Mouse (Mus musculus): ENCODE results near the gene Olfr961. TPM values are rescaled to one million over a fixed set of nuclear protein-coding genes. Genes with fewer than 3 reads are reported as not detected.

Olfr961 gene
- not detected for total RNA-seq (2021)

GRCm38 (mm10) chr9:39644785-39645184 lies at the start of gene Olfr961:
TSS of gene Olfr961 (plus strand) at chr9:39645085.
- intact Hi-C loops (cut with DNase I): no loop called here
- DNase-seq (ENCODE audit: low spot score): no peak

DNA sequence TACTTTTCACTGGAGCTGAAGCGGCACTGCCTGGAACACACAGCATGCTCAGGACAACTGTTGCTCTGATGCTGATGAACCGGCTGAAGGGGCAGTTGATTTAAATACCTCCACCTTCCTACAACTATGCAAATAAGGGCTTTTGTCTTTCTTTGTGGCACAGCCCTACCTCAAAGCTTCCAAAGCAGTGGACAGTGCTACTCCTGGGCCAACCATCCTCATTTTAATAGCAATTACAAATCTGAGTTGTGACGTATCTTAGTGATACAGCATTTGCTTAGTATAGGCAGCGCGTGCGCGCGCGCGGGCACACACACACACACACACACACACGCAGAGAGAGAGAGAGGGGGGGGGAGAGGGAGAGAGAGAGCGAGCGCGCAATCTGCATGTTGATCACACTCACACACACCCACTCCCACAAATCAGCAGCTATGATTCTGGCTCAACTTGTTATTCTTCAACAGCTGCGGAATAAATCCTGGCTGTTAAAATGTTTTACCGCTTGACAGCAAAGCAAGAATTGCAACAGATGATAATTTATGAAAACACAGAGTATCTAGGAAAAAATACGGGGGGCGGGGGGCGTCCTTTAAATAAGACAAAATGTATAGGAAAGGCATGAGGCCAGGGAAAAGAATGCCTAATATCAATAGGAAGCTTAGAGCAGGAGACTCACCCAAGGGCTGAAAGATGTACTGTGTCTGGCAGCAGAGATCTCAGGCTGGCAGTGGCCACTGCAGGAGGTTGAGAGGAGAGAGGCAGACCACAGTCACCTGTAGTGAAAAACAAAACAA lies 42.2 kb upstream of the Olfr961 start:
- intact Hi-C loops (cut with DNase I): no loop called here

DNA sequence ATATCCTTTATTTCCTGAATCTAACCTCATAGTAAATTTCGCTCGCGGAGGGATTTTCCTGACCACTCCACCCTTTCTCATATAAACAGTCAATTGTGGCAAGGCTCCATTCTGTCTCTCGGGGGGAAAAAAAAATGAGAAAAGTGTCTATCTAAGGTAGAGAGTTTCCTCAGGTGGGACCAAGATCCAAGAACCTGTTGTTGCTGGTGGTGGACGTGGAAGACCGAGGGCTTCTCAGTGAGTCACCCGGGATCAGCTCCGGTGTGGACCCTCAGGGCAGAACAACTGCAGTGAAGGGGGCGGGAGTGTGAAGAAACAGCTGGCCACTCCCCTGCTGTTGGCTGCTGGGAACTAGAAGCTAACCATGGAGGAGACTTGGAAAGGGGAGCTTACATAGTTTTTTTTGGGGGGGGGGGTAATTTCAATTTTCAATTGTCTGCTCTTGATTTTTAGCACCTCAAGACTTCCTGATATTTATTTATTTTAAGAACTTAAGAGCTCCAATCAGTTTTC lies 41.5 kb upstream of the Olfr961 start:
- intact Hi-C loops (cut with DNase I): no loop called here
- DNase-seq (ENCODE audit: low spot score): no peak

More for the DNA sequence above, 42.2 kb upstream of the Olfr961 start:
- no peak for DNase-seq (ENCODE audit: low spot score)

DNA sequence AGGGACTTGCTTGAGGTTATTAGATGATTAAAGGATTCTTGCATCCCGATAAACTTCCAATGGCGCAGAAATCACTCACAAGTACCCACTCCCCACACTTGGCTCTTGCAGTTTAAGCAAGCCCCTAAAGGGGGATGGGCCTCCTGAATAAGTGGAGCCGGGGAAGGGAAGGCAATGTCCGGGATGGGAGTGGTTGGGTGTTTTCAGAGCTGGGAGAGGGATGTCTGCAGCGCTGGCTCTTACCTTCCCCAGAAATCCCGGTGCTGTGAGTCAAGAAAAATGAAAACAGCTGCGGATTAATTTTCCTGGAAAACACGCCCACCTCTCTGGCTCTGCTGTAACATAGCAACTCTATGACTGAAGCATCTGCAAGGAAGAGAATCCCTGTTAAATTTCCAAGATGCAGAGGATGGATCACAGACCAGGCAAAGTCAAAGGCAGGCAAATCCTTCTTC lies 40.9 kb upstream of the Olfr961 start, which contains the start of gene AW551984:
TSS of gene AW551984 (minus strand) at position 405 of the 455 bp plus-strand sequence.
- intact Hi-C loops (cut with DNase I): no loop called here
- DNase-seq (ENCODE audit: low spot score): no peak

DNA sequence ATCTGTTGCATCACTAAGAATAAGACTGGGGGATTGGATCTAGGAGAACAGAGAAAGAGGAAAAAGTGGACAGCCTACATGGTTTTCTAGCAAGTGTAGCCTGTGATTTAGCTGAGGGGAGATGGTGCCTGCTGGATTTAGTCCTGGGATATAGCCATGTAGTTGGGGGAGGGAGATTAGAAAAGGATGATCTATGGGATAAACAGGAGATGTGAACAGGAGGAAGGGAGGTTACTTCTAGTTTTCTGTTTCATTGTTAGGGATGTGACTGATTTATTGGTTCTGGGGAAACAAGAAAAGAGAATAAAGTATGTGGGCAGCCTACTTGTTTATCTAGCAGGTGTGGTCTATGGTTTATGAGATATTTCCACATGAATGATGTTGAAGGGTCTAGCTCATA lies 36.4 kb upstream of the Olfr961 start:
- DNase-seq (ENCODE audit: low spot score): no peak
- intact Hi-C loops (cut with DNase I): no loop called here

GRCm38 (mm10) chr9:39610355-39610754 lies 34.5 kb upstream of the Olfr961 start, which contains the start of gene Olfr148:
TSS of gene Olfr148 (plus strand) at chr9:39610655.
- DNase-seq (ENCODE audit: low spot score): no peak
- intact Hi-C loops (cut with DNase I): no loop called here

- intact Hi-C loops (cut with DNase I): loop anchor here (1.0 kb wide), 1 partner anchor 103 kb away; no protein-coding TSS in a partner anchor
- DNase-seq (ENCODE audit: low spot score): no peak
Observed at GRCm38 (mm10) chr9:39611953-39612352, 32.9 kb upstream of the Olfr961 start.

- DNase-seq (ENCODE audit: low spot score): no peak
Observed at GRCm38 (mm10) chr9:39621073-39621472, 23.8 kb upstream of the Olfr961 start, which contains the start of gene Olfr960. TSS of gene Olfr960 (plus strand) at chr9:39621373.

GRCm38 (mm10) chr9:39623783-39624182 lies 21.1 kb upstream of the Olfr961 start:
- intact Hi-C loops (cut with DNase I): no loop called here
- no peak for DNase-seq (ENCODE audit: low spot score)

More at GRCm38 (mm10) chr9:39621073-39621472, 23.8 kb upstream of the Olfr961 start, which contains the start of gene Olfr960:
- intact Hi-C loops (cut with DNase I): no loop called here

DNA sequence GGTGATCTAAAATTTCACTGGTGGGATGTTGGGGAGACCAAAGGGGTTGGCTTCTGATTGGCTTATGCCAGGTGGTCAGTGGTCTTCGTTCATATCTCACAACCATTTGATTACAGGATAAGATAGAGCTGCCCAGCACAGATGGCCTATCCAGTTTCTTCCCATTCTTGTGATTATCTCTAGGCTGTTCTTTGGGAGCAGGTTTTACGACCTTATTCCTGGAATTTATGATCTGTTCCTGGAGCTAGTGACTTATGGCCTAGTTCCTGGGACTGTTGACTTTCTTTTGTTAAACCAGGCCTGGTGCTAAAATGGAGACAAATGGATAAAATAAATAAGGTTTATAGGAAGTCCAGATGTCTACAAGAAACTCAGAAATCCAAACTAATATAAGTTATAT lies 20.2 kb upstream of the Olfr961 start:
- intact Hi-C loops (cut with DNase I): no loop called here
- DNase-seq (ENCODE audit: low spot score): no peak

DNA sequence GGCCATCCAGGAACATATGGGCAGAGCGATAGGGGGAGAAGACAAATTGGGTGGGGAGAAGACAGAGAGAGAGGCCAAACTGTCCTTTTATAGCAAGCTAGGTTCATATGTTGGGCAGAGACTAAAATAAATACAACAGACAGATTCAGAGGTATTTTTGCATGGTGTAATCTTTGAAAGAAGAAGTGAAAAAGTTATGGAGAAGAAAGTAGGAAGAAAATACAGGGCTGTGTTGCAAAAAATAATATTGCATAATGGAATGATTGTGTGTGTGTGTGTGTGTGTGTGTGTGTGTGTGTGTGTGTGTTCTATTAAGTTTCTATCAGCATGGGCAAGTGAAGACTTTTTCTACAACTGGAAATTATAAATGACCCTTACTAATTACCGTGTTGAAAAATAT lies 15.8 kb upstream of the Olfr961 start:
- intact Hi-C loops (cut with DNase I): no loop called here
- no peak for DNase-seq (ENCODE audit: low spot score)

DNA sequence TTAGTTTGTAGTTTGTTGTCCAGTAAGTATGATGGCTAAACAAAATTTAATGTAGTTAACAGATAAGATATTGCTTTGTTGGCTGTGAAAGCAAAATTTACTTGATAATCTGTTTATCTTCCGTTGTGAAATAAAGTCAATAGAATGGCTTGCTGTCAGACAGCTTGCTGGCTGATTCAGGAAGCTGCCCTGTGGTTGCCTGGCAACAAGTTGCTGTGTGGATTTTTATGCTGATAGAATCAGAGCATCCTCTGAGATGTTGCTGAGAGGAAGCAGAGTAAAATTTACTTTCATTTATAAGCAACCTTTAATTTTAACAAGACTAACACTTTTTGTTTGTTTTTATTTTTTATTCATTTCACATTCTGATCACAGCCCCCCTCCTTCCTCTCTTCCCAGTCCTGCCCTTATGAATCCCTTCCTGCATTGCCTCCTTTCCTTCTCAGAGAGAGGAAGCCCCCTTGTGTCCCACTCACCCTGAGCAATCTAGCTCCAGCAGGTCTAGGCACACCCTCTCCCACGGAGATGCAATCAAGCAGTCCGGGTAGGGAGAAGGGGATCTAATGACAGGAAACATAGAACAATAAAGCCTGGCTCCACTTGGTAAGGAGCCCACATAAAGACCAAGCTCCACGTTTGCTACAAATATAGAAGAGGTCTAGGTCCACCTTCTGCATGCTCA lies 10.8 kb upstream of the Olfr961 start:
- intact Hi-C loops (cut with DNase I): no loop called here
- no peak for DNase-seq (ENCODE audit: low spot score)

DNA sequence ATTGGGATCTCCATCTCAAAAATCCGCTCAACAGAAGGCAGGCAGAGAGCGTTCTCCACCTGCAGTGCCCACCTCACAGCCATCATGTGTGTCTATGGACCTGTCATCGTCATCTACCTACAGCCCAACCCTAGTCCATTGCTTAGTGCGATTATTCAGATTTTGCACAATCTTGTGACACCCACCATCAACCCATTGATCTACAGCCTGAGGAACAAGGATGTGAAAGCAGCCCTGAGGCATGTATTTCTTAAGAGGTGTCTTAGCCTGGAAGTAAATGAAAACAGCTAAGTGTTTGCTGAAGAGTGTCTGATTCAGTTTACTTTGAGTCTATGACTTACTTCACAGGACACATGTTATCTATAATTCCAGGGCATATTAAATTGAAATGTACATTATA lies 2.5 kb downstream of the Olfr961 start:
- intact Hi-C loops (cut with DNase I): no loop called here
- DNase-seq (ENCODE audit: low spot score): no peak

DNA sequence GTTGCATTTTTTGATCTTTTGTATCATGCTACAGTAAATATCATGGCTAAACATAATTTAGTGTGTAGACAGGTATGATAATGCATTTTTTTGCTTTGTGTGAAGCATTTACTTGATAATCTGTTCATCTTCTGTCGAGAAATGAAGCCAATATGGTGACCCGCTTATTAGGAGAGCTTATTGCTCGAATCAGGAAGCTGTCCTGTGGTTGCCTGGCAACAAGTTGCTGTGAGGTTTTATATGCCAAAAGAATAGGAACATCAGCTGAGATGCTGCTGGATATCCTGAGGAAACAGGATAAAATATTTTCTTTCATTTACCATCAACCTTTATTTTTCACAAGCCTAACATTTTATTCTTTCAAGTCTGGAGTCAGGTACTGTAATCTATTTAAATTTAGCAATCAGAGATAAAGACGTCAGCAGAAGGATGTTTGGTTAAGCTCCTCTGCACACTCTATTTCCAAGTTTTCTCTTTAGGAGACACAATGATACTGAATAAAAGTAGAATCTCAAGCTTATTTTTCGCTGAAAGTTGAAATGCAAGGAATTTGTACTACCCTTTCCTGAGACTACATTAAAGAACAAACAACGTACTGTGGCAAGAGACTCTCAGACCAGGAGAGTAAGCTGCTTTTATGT lies 10.0 kb downstream of the Olfr961 start:
- intact Hi-C loops (cut with DNase I): no loop called here
- no peak for DNase-seq (ENCODE audit: low spot score)

- no peak for DNase-seq (ENCODE audit: low spot score)
- intact Hi-C loops (cut with DNase I): no loop called here
Observed at GRCm38 (mm10) chr9:39666905-39667304, 22.0 kb downstream of the Olfr961 start, which contains the start of gene Olfr963. TSS of gene Olfr963 (plus strand) at chr9:39667205.

DNA sequence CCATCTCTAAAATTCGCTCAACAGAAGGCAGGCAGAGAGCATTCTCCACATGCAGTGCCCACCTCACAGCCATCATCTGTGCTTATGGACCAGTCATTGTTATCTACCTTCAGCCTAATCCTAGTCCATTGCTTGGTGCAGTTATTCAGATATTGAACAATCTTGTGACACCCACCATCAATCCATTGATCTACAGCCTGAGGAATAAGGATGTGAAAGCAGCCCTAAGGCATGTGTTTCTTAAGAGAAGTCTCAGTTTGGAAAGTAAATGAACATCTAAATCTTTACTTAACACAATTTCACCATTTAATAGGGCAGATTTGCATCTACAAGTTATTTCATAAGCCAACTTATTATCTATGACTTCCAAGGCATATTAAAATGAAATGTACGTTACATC lies 24.8 kb downstream of the Olfr961 start:
- no peak for DNase-seq (ENCODE audit: low spot score)
- intact Hi-C loops (cut with DNase I): no loop called here

GRCm38 (mm10) chr9:39674820-39675219 lies 29.9 kb downstream of the Olfr961 start:
- DNase-seq (ENCODE audit: low spot score): no peak
- intact Hi-C loops (cut with DNase I): no loop called here

GRCm38 (mm10) chr9:39678557-39678956 lies 33.7 kb downstream of the Olfr961 start:
- intact Hi-C loops (cut with DNase I): no loop called here
- no peak for DNase-seq (ENCODE audit: low spot score)

- intact Hi-C loops (cut with DNase I): no loop called here
- no peak for DNase-seq (ENCODE audit: low spot score)
Observed at GRCm38 (mm10) chr9:39679280-39679679, 34.4 kb downstream of the Olfr961 start.
